Mouse (Mus musculus) ES-E14 (cell line): ENCODE results near the gene Gimap3.

Experiments
- CHD2 ChIP-seq: IDR thresholded peaks from 2 replicates; pipeline ENCODE4 v1.6.1; 2014; ENCODE audit warnings: mild to moderate bottlenecking, low read depth, low read length, inconsistent platforms
- HCFC1 ChIP-seq: IDR thresholded peaks from 2 replicates; pipeline ENCODE4 v1.6.1; 2012; ENCODE audit warnings: low read length, inconsistent platforms, borderline replicate concordance; ENCODE audit not compliant: insufficient read depth
- MAFK ChIP-seq: IDR thresholded peaks from 2 replicates; pipeline ENCODE4 v1.6.1; 2014; ENCODE audit warnings: mild to moderate bottlenecking, low read depth, low read length, inconsistent platforms; ENCODE audit not compliant: insufficient read depth
- ZC3H11A ChIP-seq: IDR thresholded peaks from 2 replicates; pipeline ENCODE4 v1.6.1; 2012; ENCODE audit warnings: low read depth, mild to moderate bottlenecking, inconsistent platforms, low read length, borderline replicate concordance
- ZNF384 ChIP-seq: IDR thresholded peaks from 2 replicates; pipeline ENCODE4 v1.6.1; 2012; ENCODE audit warnings: low read depth, low read length, inconsistent platforms

- TF ChIP-seq HCFC1 (no peak), CHD2 (no peak), ZNF384 (no peak), ZC3H11A (no peak), MAFK (no peak)
Observed at GRCm38 (mm10) chr6:48809494-48810219, 39.0 kb upstream of the Gimap3 start.
